Mouse (Mus musculus) kidney, adult 2 months (tissue): ENCODE measurements around the gene Ryr3.

ENCODE experiments used
- CTCF ChIP-seq: fragments of 200-500 bp; conservative IDR thresholded peaks from 2 replicates; pipeline ENCODE4 v1.5.1; 2011; ENCODE audit warnings: low read depth, mild to moderate bottlenecking, control low read depth, low read length, moderate library complexity, mixed read lengths; ENCODE audit not compliant: insufficient read depth, insufficient read length
- POLR2A ChIP-seq: fragments of 200-500 bp; IDR thresholded peaks from one replicate; pipeline ENCODE4 v1.6.1; 2011; ENCODE audit warnings: low read depth, low read length, control low read depth

DNA sequence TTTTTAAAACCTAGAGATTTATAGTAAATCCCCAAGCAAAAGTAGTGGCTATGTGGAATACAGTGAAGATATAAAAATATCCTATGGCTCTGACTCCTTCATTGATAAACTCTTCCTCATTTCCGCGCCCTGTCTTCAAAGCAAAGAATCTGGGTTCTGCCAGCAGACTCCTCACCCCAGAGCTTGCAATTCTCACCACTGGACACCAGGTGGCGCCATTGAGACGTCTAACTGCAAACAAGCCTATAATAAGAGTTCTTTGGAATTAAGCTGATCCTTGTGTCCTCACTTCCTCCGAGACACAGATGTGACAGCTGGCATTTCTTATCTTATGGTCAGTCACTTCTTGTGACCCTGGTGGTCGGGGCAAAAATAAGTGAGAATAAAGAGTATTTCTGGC lies 442.1 kb downstream of the Ryr3 start:
- TF ChIP-seq CTCF (peak; percentile 76), POLR2A (no peak)
